Mouse (Mus musculus): ENCODE measurements at regions not wholly inside any gene's neighbourhood (a gene's known extent, or its start where the extent isn't known, plus 50 kb on each side); places are given as distances from the start of the nearest gene placed in this dataset.

DNA sequence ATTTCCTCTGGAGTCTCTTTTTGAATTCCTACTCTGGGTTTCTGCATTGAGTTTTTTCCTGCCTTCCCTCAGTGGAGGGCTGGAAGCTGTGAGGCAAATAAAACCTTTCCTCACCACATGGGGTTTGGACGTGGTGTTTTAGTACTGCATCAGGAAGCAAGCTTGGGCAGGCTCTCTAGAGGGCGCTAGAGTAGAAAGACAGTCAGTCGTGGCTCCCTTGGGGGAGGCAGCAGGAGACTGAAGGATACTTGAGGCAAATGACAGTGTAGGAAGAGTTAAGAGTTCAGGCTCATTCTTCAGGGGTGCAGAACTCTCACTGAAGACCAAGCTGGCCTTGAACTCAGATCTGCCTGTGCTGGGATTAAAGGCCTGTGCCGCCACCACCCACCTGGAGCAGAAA, 118.9 kb upstream of the Pgrmc2 start:
- H3K9me3 ChIP-seq (replicated peaks): no peaks in the 10 kb centered on the region
- no peak overlapping the region for H3K4me3 ChIP-seq (ENCODE audit: low read depth, low read length)
- no peaks in the 10 kb centered on the region for H3K4me1 ChIP-seq (ENCODE audit: insufficient read depth, low read depth, low read length)
- ATAC-seq (ENCODE audit: extremely low read depth, insufficient number of reproducible peaks, low FRiP score, poor library complexity, severe bottlenecking) (no peak), DNase-seq (ENCODE audit: low spot score) (no peak)
- no peaks in the 10 kb centered on the region for H3K36me3 ChIP-seq (replicated peaks)
- TF ChIP-seq GATA2 (IDR thresholded peaks at IDR 0.05; ENCODE audit: borderline replicate concordance, low read depth, low read length): no peak
- 0 out of 2 replicates have a peak, but pooled peaks cover 3% of the 10 kb centered on the region for H3K27me3 ChIP-seq (ENCODE audit: insufficient read depth, low read length)

GRCm38 (mm10) chr3:41200026-41200425, 117.2 kb upstream of the Pgrmc2 start:
- ATAC-seq (ENCODE audit: extremely low read depth, insufficient number of reproducible peaks, low FRiP score, poor library complexity, severe bottlenecking): no peak
- no peak for DNase-seq (ENCODE audit: low spot score)
- H3K9me3 ChIP-seq (replicated peaks): no peaks in the 10 kb centered on the region
- no peaks in the 10 kb centered on the region for H3K4me1 ChIP-seq (ENCODE audit: insufficient read depth, low read depth, low read length)
- no peaks in the 10 kb centered on the region for H3K36me3 ChIP-seq (replicated peaks)
- peaks cover 9% of the 10 kb centered on the region for H3K27me3 ChIP-seq (ENCODE audit: insufficient read depth, low read length)
- no peak overlapping the region for H3K4me3 ChIP-seq (ENCODE audit: low read depth, low read length)
- TF ChIP-seq GATA1 (IDR thresholded peaks at IDR 0.05; ENCODE audit: borderline replicate concordance, low read length) (no peak), TAL1 (conservative IDR thresholded peaks at IDR 0.05; ENCODE audit: low read depth, low read length) (no peak), POLR2AphosphoS5 (IDR thresholded peaks at IDR 0.05; ENCODE audit: insufficient replicate concordance, low read depth, low read length) (no peak), CTCF (IDR thresholded peaks at IDR 0.05; ENCODE audit: low read depth, low read length) (no peak), GATA2 (IDR thresholded peaks at IDR 0.05; ENCODE audit: borderline replicate concordance, low read depth, low read length) (no peak)

GRCm38 (mm10) chr3:41198216-41198976, 115.5 kb upstream of the Pgrmc2 start:
- H3K36me3 ChIP-seq (replicated peaks): no peaks in the 10 kb centered on the region
- no peak for ATAC-seq (ENCODE audit: extremely low read depth, insufficient number of reproducible peaks, low FRiP score, poor library complexity, severe bottlenecking)

GRCm38 (mm10) chr3:41195113-41195975, 112.5 kb upstream of the Pgrmc2 start:
- Histone ChIP-seq H3K27me3 (ENCODE audit: insufficient read depth, low read length) (peaks cover 15% of the 10 kb centered on the region), H3K36me3 (replicated peaks) (no peaks in the 10 kb centered on the region), H3K9me3 (replicated peaks) (no peaks in the 10 kb centered on the region), H3K4me1 (ENCODE audit: insufficient read depth, low read depth, low read length) (no peaks in the 10 kb centered on the region), H3K4me3 (ENCODE audit: low read depth, low read length) (no peak overlapping the region)
- no peak for DNase-seq (ENCODE audit: low spot score)
- ATAC-seq (ENCODE audit: extremely low read depth, insufficient number of reproducible peaks, low FRiP score, poor library complexity, severe bottlenecking): no peak
- TF ChIP-seq POLR2AphosphoS5 (IDR thresholded peaks at IDR 0.05; ENCODE audit: insufficient replicate concordance, low read depth, low read length) (no peak), GATA2 (IDR thresholded peaks at IDR 0.05; ENCODE audit: borderline replicate concordance, low read depth, low read length) (no peak), GATA1 (IDR thresholded peaks at IDR 0.05; ENCODE audit: borderline replicate concordance, low read length) (no peak), TAL1 (conservative IDR thresholded peaks at IDR 0.05; ENCODE audit: low read depth, low read length) (no peak), CTCF (IDR thresholded peaks at IDR 0.05; ENCODE audit: low read depth, low read length) (no peak)

More at GRCm38 (mm10) chr3:41198216-41198976, 115.5 kb upstream of the Pgrmc2 start:
- peaks cover 9% of the 10 kb centered on the region for H3K27me3 ChIP-seq (ENCODE audit: insufficient read depth, low read length)
- H3K4me3 ChIP-seq (ENCODE audit: low read depth, low read length): no peak overlapping the region
- no peaks in the 10 kb centered on the region for H3K4me1 ChIP-seq (ENCODE audit: insufficient read depth, low read depth, low read length)
- DNase-seq (ENCODE audit: low spot score): no peak
- no peak for TF ChIP-seq GATA1 (IDR thresholded peaks at IDR 0.05; ENCODE audit: borderline replicate concordance, low read length)
- H3K9me3 ChIP-seq (replicated peaks): no peaks in the 10 kb centered on the region

DNA sequence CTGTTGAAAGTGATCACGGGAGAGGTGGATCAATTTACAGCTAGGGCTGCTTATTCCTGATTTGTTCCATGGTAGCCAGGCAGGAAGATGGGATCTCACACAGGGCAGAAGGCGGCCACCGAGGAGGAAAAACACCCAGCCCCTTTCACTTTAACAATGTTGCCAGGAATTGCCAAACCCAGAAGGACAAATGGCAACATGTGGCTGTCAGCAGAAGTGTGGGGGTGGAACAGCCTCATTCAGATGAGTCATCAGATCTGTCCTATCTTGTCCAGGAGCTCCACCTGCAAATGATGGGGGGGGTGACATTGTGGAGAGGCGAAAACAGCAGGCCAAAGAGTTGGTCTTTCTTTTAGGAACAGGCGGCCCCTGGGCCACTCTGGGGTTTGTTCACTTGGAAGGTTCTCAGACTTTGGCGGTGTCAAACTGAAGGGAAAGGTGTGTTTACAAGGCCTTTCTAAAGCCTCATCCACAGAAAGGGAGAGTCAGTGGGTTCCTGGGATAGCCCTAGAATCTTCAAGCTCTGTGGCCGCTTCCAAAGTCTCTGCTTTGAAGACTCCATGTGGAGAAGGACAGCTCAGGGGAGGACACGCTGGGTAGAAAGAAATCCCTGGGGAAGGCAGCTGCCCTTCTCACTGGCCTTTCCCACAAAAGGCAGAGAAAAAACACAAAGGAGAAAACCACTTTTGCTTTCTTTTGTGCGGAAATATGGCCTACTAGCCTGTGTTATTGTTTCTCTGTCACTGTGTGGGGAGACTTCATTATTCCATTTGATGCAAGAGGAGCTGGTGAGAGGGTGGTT, 111.7 kb upstream of the Pgrmc2 start:
- H3K4me3 ChIP-seq (ENCODE audit: low read depth, low read length): no peak overlapping the region
- no peaks in the 10 kb centered on the region for H3K36me3 ChIP-seq (replicated peaks)
- no peaks in the 10 kb centered on the region for H3K4me1 ChIP-seq (ENCODE audit: insufficient read depth, low read depth, low read length)
- no peak for ATAC-seq (ENCODE audit: extremely low read depth, insufficient number of reproducible peaks, low FRiP score, poor library complexity, severe bottlenecking)
- no peak for DNase-seq (ENCODE audit: low spot score)
- TF ChIP-seq POLR2AphosphoS5 (IDR thresholded peaks at IDR 0.05; ENCODE audit: insufficient replicate concordance, low read depth, low read length) (no peak), CTCF (IDR thresholded peaks at IDR 0.05; ENCODE audit: low read depth, low read length) (no peak), GATA1 (IDR thresholded peaks at IDR 0.05; ENCODE audit: borderline replicate concordance, low read length) (no peak), TAL1 (conservative IDR thresholded peaks at IDR 0.05; ENCODE audit: low read depth, low read length) (no peak), GATA2 (IDR thresholded peaks at IDR 0.05; ENCODE audit: borderline replicate concordance, low read depth, low read length) (no peak)
- H3K9me3 ChIP-seq (replicated peaks): no peaks in the 10 kb centered on the region
- H3K27me3 ChIP-seq (ENCODE audit: insufficient read depth, low read length): peaks cover 15% of the 10 kb centered on the region
